Mouse (Mus musculus): Measurements from ENCODE around the gene Tmem8b. TPM values are rescaled to one million over a fixed set of nuclear protein-coding genes. Genes with fewer than 3 reads are reported as not detected.

Gene Tmem8b
- polyA plus RNA-seq (2012; rRNA removed) = 9.2 and 11.0 TPM in 2 replicates

GRCm38 (mm10) chr4:43668782-43669427, at the start of gene Tmem8b, which contains the start of gene Fam221b:
Gene Tmem8b, plus strand, starts transcription at chr4:43668971.
Gene Fam221b, minus strand, starts transcription at chr4:43669145.

GRCm38 (mm10) chr4:43631046-43631955, 37.5 kb upstream of the Tmem8b start, which contains the start of gene Npr2:
Gene Npr2, plus strand, starts transcription at chr4:43631935.

GRCm38 (mm10) chr4:43653161-43654015, 15.4 kb upstream of the Tmem8b start, which contains the start of gene Spag8:
Gene Spag8, minus strand, starts transcription at chr4:43653594.

GRCm38 (mm10) chr4:43656339-43657109, 12.2 kb upstream of the Tmem8b start, which contains the start of gene Hint2:
Gene Hint2, minus strand, starts transcription at chr4:43656466.

GRCm38 (mm10) chr4:43700707-43701106, 31.9 kb downstream of the Tmem8b start, which contains the start of gene Olfr70:
Gene Olfr70, minus strand, starts transcription at chr4:43700807.

GRCm38 (mm10) chr4:43709869-43710268, 41.1 kb downstream of the Tmem8b start, which contains the start of gene Olfr71:
Gene Olfr71, minus strand, starts transcription at chr4:43710255.

GRCm38 (mm10) chr4:43726995-43727394, 58.2 kb downstream of the Tmem8b start, which contains the start of gene Hrct1:
Gene Hrct1, plus strand, starts transcription at chr4:43727188.

GRCm38 (mm10) chr4:43729794-43730550, 61.2 kb downstream of the Tmem8b start, which contains the start of gene Spaar:
Gene Spaar, plus strand, starts transcription at chr4:43730034.

Other genes with a start within 250 kb of the Tmem8b start
- gene Fam166b, start 239.8 kb upstream of the Tmem8b start, polyA plus RNA-seq (2012; rRNA removed) = 0.08 TPM in 1 of 2 replicates, not detected in the other
- 90.2 and 100 TPM in 2 replicates for gene Tesk1, start 227.0 kb upstream of the Tmem8b start, polyA plus RNA-seq (2012; rRNA removed)
- 3.6 and 6.6 TPM in 2 replicates for gene Cd72, start 214.3 kb upstream of the Tmem8b start, polyA plus RNA-seq (2012; rRNA removed)
- gene Sit1, start 185.2 kb upstream of the Tmem8b start, polyA plus RNA-seq (2012; rRNA removed) = 0.54 and 1.1 TPM in 2 replicates
- 347 and 577 TPM in 2 replicates for gene Ccdc107, start 176.1 kb upstream of the Tmem8b start, polyA plus RNA-seq (2012; rRNA removed)
- gene Arhgef39, start 169.3 kb upstream of the Tmem8b start, polyA plus RNA-seq (2012; rRNA removed) = 49.5 and 64.1 TPM in 2 replicates
- 70.7 and 71.6 TPM in 2 replicates for gene Car9, start 162.0 kb upstream of the Tmem8b start, polyA plus RNA-seq (2012; rRNA removed)
- 199 and 235 TPM in 2 replicates for gene Tpm2, start 145.2 kb upstream of the Tmem8b start, polyA plus RNA-seq (2012; rRNA removed)
- 93.5 and 113 TPM in 2 replicates for gene Creb3, start 106.6 kb upstream of the Tmem8b start, polyA plus RNA-seq (2012; rRNA removed)
- gene Tln1, start 106.3 kb upstream of the Tmem8b start, polyA plus RNA-seq (2012; rRNA removed) = 98.4 and 102 TPM in 2 replicates
- gene Rgp1, start 90.3 kb upstream of the Tmem8b start, polyA plus RNA-seq (2012; rRNA removed) = 56.1 and 75.5 TPM in 2 replicates
- 13.0 and 13.3 TPM in 2 replicates for gene Gba2, start 90.1 kb upstream of the Tmem8b start, polyA plus RNA-seq (2012; rRNA removed)
- gene Msmp, start 84.5 kb upstream of the Tmem8b start, polyA plus RNA-seq (2012; rRNA removed) = 0.17 TPM in 1 of 2 replicates, not detected in the other
- 18.2 and 19.2 TPM in 2 replicates for gene Npr2, start 37.0 kb upstream of the Tmem8b start, polyA plus RNA-seq (2012; rRNA removed)
- gene Spag8, start 15.4 kb upstream of the Tmem8b start, polyA plus RNA-seq (2012; rRNA removed) = 1.1 and 1.9 TPM in 2 replicates
- 72.2 and 79.4 TPM in 2 replicates for gene Hint2, start 12.5 kb upstream of the Tmem8b start, polyA plus RNA-seq (2012; rRNA removed)
- 0.10 TPM in 1 of 2 replicates, not detected in the other for gene Fam221b, start 174 bp downstream of the Tmem8b start, polyA plus RNA-seq (2012; rRNA removed)
- gene Olfr70, start 31.8 kb downstream of the Tmem8b start, polyA plus RNA-seq (2012; rRNA removed) = not detected in 2 replicates
- gene Olfr71, start 41.3 kb downstream of the Tmem8b start, polyA plus RNA-seq (2012; rRNA removed) = not detected in 2 replicates
- gene Hrct1, start 58.2 kb downstream of the Tmem8b start, polyA plus RNA-seq (2012; rRNA removed) = 2.2 and 3.1 TPM in 2 replicates
- gene Spaar, start 61.1 kb downstream of the Tmem8b start, polyA plus RNA-seq (2012; rRNA removed) = 0.89 and 1.2 TPM in 2 replicates
- not detected in 2 replicates for gene Olfr159, start 102.0 kb downstream of the Tmem8b start, polyA plus RNA-seq (2012; rRNA removed)
- 0.10 and 0.21 TPM in 2 replicates for gene Olfr156, start 154.9 kb downstream of the Tmem8b start, polyA plus RNA-seq (2012; rRNA removed)
- 0.08 and 0.15 TPM in 2 replicates for gene Olfr157, start 171.2 kb downstream of the Tmem8b start, polyA plus RNA-seq (2012; rRNA removed)
- gene Olfr155, start 182.6 kb downstream of the Tmem8b start, polyA plus RNA-seq (2012; rRNA removed) = not detected in 2 replicates
- 7.8 and 8.0 TPM in 2 replicates for gene Reck, start 206.6 kb downstream of the Tmem8b start, polyA plus RNA-seq (2012; rRNA removed)